Mouse (Mus musculus) limb, embryonic 15.5 days (tissue): Measurements from ENCODE around the gene Arfgap1. TPM values are rescaled to one million over a fixed set of nuclear protein-coding genes. Genes with fewer than 3 reads are reported as not detected.

ENCODE experiments used
- ATAC-seq: fragments of 200-750 bp; cut with Nextera tagmentation; 2 replicates; pipeline ENCODE4 v1.8.0; 2017; ENCODE audit warnings: low read depth, moderate TSS enrichment; ENCODE audit not compliant: insufficient number of reproducible peaks, low FRiP score, low TSS enrichment
- H3K27ac ChIP-seq: fragments of 300-500 bp; sonication (generic); 2 replicates; pipeline ENCODE4 v1.5.1; 2015; ENCODE audit warnings: moderate library complexity, mild to moderate bottlenecking, inconsistent platforms
- H3K27me3 ChIP-seq: fragments of 300-500 bp; sonication (generic); 2 replicates; pipeline ENCODE4 v1.6.1; 2015; ENCODE audit warnings: inconsistent platforms
- H3K36me3 ChIP-seq: fragments of 300-500 bp; sonication (generic); 2 replicates; pipeline ENCODE4 v1.6.1; 2015; ENCODE audit warnings: inconsistent platforms
- H3K4me1 ChIP-seq: fragments of 300-500 bp; sonication (generic); 2 replicates; pipeline ENCODE4 v1.6.1; 2015; ENCODE audit warnings: inconsistent platforms
- H3K4me2 ChIP-seq: fragments of 300-500 bp; sonication (generic); 2 replicates; pipeline ENCODE4 v1.6.1; 2015; ENCODE audit warnings: mild to moderate bottlenecking, inconsistent platforms
- H3K4me3 ChIP-seq: fragments of 300-500 bp; sonication (generic); 2 replicates; pipeline ENCODE4 v1.5.1; 2015; ENCODE audit warnings: mild to moderate bottlenecking, inconsistent platforms
- H3K9ac ChIP-seq: fragments of 300-500 bp; sonication (generic); 2 replicates; pipeline ENCODE4 v1.6.1; 2015; ENCODE audit warnings: inconsistent platforms
- H3K9me3 ChIP-seq: fragments of 300-500 bp; sonication (generic); 2 replicates; pipeline ENCODE4 v1.6.1; 2016; ENCODE audit warnings: inconsistent platforms
- WGBS: fragments of 180-500 bp; shearing (Covaris S2); methylation state at CpG from one replicate; pipeline ENCODE4 v1.1.7; 2015; 5-methylcytosine and 5-hydroxymethylcytosine counted together
- polyA plus RNA-seq: library from polyadenylated mRNA; unstranded; fragments of >200 nt; fragmentation: Nextera tagmentation; extraction: Ambion mirVana; gene quantifications from 2 replicates; pipeline ENCODE4 v1.2.1, GENCODE M21; 2015

Gene Arfgap1
- polyA plus RNA-seq, 1 experiment from 2014 or later, result 148 TPM

- H3K4me3 ChIP-seq, result no peak overlapping the region
- H3K27ac ChIP-seq, result no peak overlapping the region
- no peak overlapping the region for H3K4me2 ChIP-seq
- no peaks in the 10 kb centered on the region for H3K27me3 ChIP-seq
- no peaks in the 10 kb centered on the region for H3K9me3 ChIP-seq
- 85% methylated on average over 5 of the region's 5 CpGs for WGBS
- no peak for ATAC-seq
- peaks cover 15% of the 10 kb centered on the region for H3K36me3 ChIP-seq
- no peaks in the 10 kb centered on the region; the same call in 1 of the 2 replicates for H3K4me1 ChIP-seq
- no peak overlapping the region for H3K9ac ChIP-seq
Observed at GRCm38 (mm10) chr2:180987432-180988030, 20.5 kb downstream of the Arfgap1 start.

GRCm38 (mm10) chr2:180988347-180988913, 21.4 kb downstream of the Arfgap1 start:
- Histone ChIP-seq H3K27me3 (no peaks in the 10 kb centered on the region), H3K9ac (no peak overlapping the region), H3K4me1 (no peaks in the 10 kb centered on the region; the same call in 1 of the 2 replicates), H3K27ac (no peak overlapping the region), H3K36me3 (peaks cover 6% of the 10 kb centered on the region), H3K4me2 (no peak overlapping the region), H3K4me3 (no peak overlapping the region), H3K9me3 (no peaks in the 10 kb centered on the region)
- 49% methylated on average over 3 of the region's 3 CpGs for WGBS
- ATAC-seq, result no peak

- Histone ChIP-seq H3K36me3 (peaks cover 1% of the 10 kb centered on the region; the same call in 1 of the 2 replicates), H3K27ac (no peak overlapping the region), H3K4me1 (no peaks in the 10 kb centered on the region; the same call in 1 of the 2 replicates), H3K4me3 (no peak overlapping the region), H3K9me3 (no peaks in the 10 kb centered on the region), H3K4me2 (no peak overlapping the region), H3K27me3 (no peaks in the 10 kb centered on the region), H3K9ac (no peak overlapping the region)
- 54% methylated on average over 1 of the region's 1 CpGs for WGBS
- no peak for ATAC-seq
Observed at GRCm38 (mm10) chr2:180988948-180989347, 21.9 kb downstream of the Arfgap1 start.

GRCm38 (mm10) chr2:180990347-180990746, 23.3 kb downstream of the Arfgap1 start:
- 71% methylated on average over 4 of the region's 4 CpGs for WGBS
- no peak for ATAC-seq
- Histone ChIP-seq H3K36me3 (no peaks in the 10 kb centered on the region), H3K4me3 (no peak overlapping the region), H3K27ac (no peak overlapping the region), H3K4me2 (no peak overlapping the region), H3K9me3 (no peaks in the 10 kb centered on the region), H3K4me1 (no peaks in the 10 kb centered on the region; the same call in 1 of the 2 replicates), H3K27me3 (no peaks in the 10 kb centered on the region), H3K9ac (no peak overlapping the region)

GRCm38 (mm10) chr2:180994360-180994759, 27.3 kb downstream of the Arfgap1 start:
- no peak overlapping the region for H3K4me2 ChIP-seq
- H3K9me3 ChIP-seq, result no peaks in the 10 kb centered on the region
- no peak for ATAC-seq
- H3K4me3 ChIP-seq, result no peak overlapping the region
- WGBS, result 60% methylated on average over 2 of the region's 2 CpGs
- H3K4me1 ChIP-seq, result no peaks in the 10 kb centered on the region
- H3K36me3 ChIP-seq, result no peaks in the 10 kb centered on the region
- H3K27me3 ChIP-seq, result no peaks in the 10 kb centered on the region
- H3K27ac ChIP-seq, result no peak overlapping the region
- H3K9ac ChIP-seq, result no peak overlapping the region

GRCm38 (mm10) chr2:180995457-180995856, 28.4 kb downstream of the Arfgap1 start:
- 79% methylated on average over 4 of the region's 4 CpGs for WGBS
- Histone ChIP-seq H3K4me1 (no peaks in the 10 kb centered on the region), H3K36me3 (no peaks in the 10 kb centered on the region), H3K9me3 (no peaks in the 10 kb centered on the region), H3K4me3 (no peak overlapping the region), H3K4me2 (no peak overlapping the region), H3K27ac (no peak overlapping the region), H3K9ac (no peak overlapping the region), H3K27me3 (no peaks in the 10 kb centered on the region)
- ATAC-seq, result no peak

- Histone ChIP-seq H3K4me1 (no peaks in the 10 kb centered on the region), H3K4me3 (no peak overlapping the region), H3K9ac (no peak overlapping the region), H3K9me3 (no peaks in the 10 kb centered on the region), H3K36me3 (no peaks in the 10 kb centered on the region), H3K27me3 (no peaks in the 10 kb centered on the region), H3K27ac (no peak overlapping the region), H3K4me2 (no peak overlapping the region)
- ATAC-seq, result no peak; the same call in 1 of the 2 replicates
- WGBS, result 10% methylated on average over 5 of the region's 5 CpGs
Observed at GRCm38 (mm10) chr2:180996436-180996835, 29.4 kb downstream of the Arfgap1 start.

GRCm38 (mm10) chr2:180996905-180997304, 29.9 kb downstream of the Arfgap1 start:
- H3K27me3 ChIP-seq, result no peaks in the 10 kb centered on the region
- no peak overlapping the region for H3K27ac ChIP-seq
- no peak overlapping the region for H3K4me2 ChIP-seq
- H3K36me3 ChIP-seq, result no peaks in the 10 kb centered on the region
- H3K9me3 ChIP-seq, result no peaks in the 10 kb centered on the region
- ATAC-seq, result no peak
- no peak overlapping the region for H3K9ac ChIP-seq
- WGBS, result 63% methylated on average over 3 of the region's 3 CpGs
- no peak overlapping the region for H3K4me3 ChIP-seq
- no peaks in the 10 kb centered on the region for H3K4me1 ChIP-seq

GRCm38 (mm10) chr2:181007054-181007453, 40.0 kb downstream of the Arfgap1 start:
- Histone ChIP-seq H3K4me1 (no peaks in the 10 kb centered on the region), H3K27me3 (no peaks in the 10 kb centered on the region), H3K9me3 (no peaks in the 10 kb centered on the region), H3K36me3 (no peaks in the 10 kb centered on the region), H3K9ac (no peak overlapping the region), H3K4me3 (no peak overlapping the region), H3K27ac (no peak overlapping the region), H3K4me2 (no peak overlapping the region)
- WGBS, result 45% methylated on average over 4 of the region's 4 CpGs
- no peak for ATAC-seq

- ATAC-seq, result no peak
- H3K4me2 ChIP-seq, result no peak overlapping the region
- H3K27ac ChIP-seq, result no peak overlapping the region
- no peaks in the 10 kb centered on the region for H3K36me3 ChIP-seq
- no peaks in the 10 kb centered on the region for H3K27me3 ChIP-seq
- no peaks in the 10 kb centered on the region for H3K4me1 ChIP-seq
- H3K4me3 ChIP-seq, result no peak overlapping the region
- no peak overlapping the region for H3K9ac ChIP-seq
- 81% methylated on average over 5 of the region's 5 CpGs for WGBS
- no peaks in the 10 kb centered on the region for H3K9me3 ChIP-seq
Observed at GRCm38 (mm10) chr2:181008339-181008738, 41.3 kb downstream of the Arfgap1 start.

- no peak for ATAC-seq
- no peaks in the 10 kb centered on the region for H3K9me3 ChIP-seq
- no peak overlapping the region for H3K9ac ChIP-seq
- H3K4me3 ChIP-seq, result no peak overlapping the region
- no peaks in the 10 kb centered on the region for H3K4me1 ChIP-seq
- peaks cover 21% of the 10 kb centered on the region for H3K27me3 ChIP-seq
- H3K4me2 ChIP-seq, result no peak overlapping the region
- no peaks in the 10 kb centered on the region for H3K36me3 ChIP-seq
- no peak overlapping the region for H3K27ac ChIP-seq
- 77% methylated on average over 11 of the region's 11 CpGs for WGBS
Observed at GRCm38 (mm10) chr2:181031406-181031934, 64.4 kb downstream of the Arfgap1 start.
